Mouse (Mus musculus): ENCODE measurements around the gene Bcl10.
"Not testable (repeated sequence)": the region's sequence is repeated elsewhere in the genome, so short reads cannot be mapped to it uniquely, and the experiment has no call there.

Bcl10 gene

GRCm38 (mm10) chr3:145922019-145922854 is at the start of gene Bcl10:
Gene Bcl10 (plus strand): TSS chr3:145922804.
- in situ Hi-C loops (cut with MboI), result loop anchor here (25.0 kb wide), 2 partner anchors 335 to 890 kb away; partner anchors contain the start of genes Prkacb and Znhit6

- in situ Hi-C loops (cut with MboI), result no loop called here
Measured at GRCm38 (mm10) chr3:145873271-145873670, 49.3 kb upstream of the Bcl10 start.

- in situ Hi-C loops (cut with MboI), result no loop called here
Measured at GRCm38 (mm10) chr3:145874126-145874525, 48.5 kb upstream of the Bcl10 start.

GRCm38 (mm10) chr3:145876120-145876519 is 46.5 kb upstream of the Bcl10 start:
- in situ Hi-C loops (cut with MboI), result no loop called here

- in situ Hi-C loops (cut with MboI), result not testable (repeated sequence)
Measured at GRCm38 (mm10) chr3:145878867-145879266, 43.7 kb upstream of the Bcl10 start.

GRCm38 (mm10) chr3:145880335-145880734 is 42.3 kb upstream of the Bcl10 start:
- in situ Hi-C loops (cut with MboI), result no loop called here

GRCm38 (mm10) chr3:145882076-145882874 is 40.3 kb upstream of the Bcl10 start:
- in situ Hi-C loops (cut with MboI), result no loop called here

GRCm38 (mm10) chr3:145883233-145883632 is 39.4 kb upstream of the Bcl10 start:
- in situ Hi-C loops (cut with MboI), result no loop called here

GRCm38 (mm10) chr3:145885376-145885775 is 37.2 kb upstream of the Bcl10 start:
- in situ Hi-C loops (cut with MboI), result no loop called here

GRCm38 (mm10) chr3:145885851-145886464 is 36.6 kb upstream of the Bcl10 start:
- in situ Hi-C loops (cut with MboI), result no loop called here

- in situ Hi-C loops (cut with MboI), result no loop called here
Measured at GRCm38 (mm10) chr3:145887430-145887971, 35.1 kb upstream of the Bcl10 start.

- in situ Hi-C loops (cut with MboI), result no loop called here
Measured at GRCm38 (mm10) chr3:145890346-145891132, 32.1 kb upstream of the Bcl10 start.

- in situ Hi-C loops (cut with MboI), result no loop called here
Measured at GRCm38 (mm10) chr3:145892451-145892850, 30.2 kb upstream of the Bcl10 start.

- in situ Hi-C loops (cut with MboI), result no loop called here
Measured at GRCm38 (mm10) chr3:145894131-145894530, 28.5 kb upstream of the Bcl10 start.

- in situ Hi-C loops (cut with MboI), result no loop called here
Measured at GRCm38 (mm10) chr3:145897749-145898148, 24.9 kb upstream of the Bcl10 start.

GRCm38 (mm10) chr3:145899832-145900231 is 22.8 kb upstream of the Bcl10 start:
- in situ Hi-C loops (cut with MboI), result loop anchor here (25.0 kb wide), 2 partner anchors 313 to 912 kb away; partner anchors contain the start of genes Prkacb and Znhit6

- in situ Hi-C loops (cut with MboI), result loop anchor here (25.0 kb wide), 2 partner anchors 316 to 909 kb away; partner anchors contain the start of genes Prkacb and Znhit6
Measured at GRCm38 (mm10) chr3:145903530-145903929, 19.1 kb upstream of the Bcl10 start.

GRCm38 (mm10) chr3:145904850-145905776 is 17.5 kb upstream of the Bcl10 start:
- in situ Hi-C loops (cut with MboI), result loop anchor here (25.0 kb wide), 2 partner anchors 318 to 907 kb away; partner anchors contain the start of genes Prkacb and Znhit6

GRCm38 (mm10) chr3:145906582-145906981 is 16.0 kb upstream of the Bcl10 start:
- in situ Hi-C loops (cut with MboI), result loop anchor here (25.0 kb wide), 2 partner anchors 319 to 906 kb away; partner anchors contain the start of genes Prkacb and Znhit6

GRCm38 (mm10) chr3:145912512-145912911 is 10.1 kb upstream of the Bcl10 start:
- in situ Hi-C loops (cut with MboI), result loop anchor here (25.0 kb wide), 2 partner anchors 325 to 900 kb away; partner anchors contain the start of genes Prkacb and Znhit6
